Mouse (Mus musculus) MEL (cell line): ENCODE results near the gene Gpr149. TPM values are rescaled to one million over a fixed set of nuclear protein-coding genes. Genes with fewer than 3 reads are reported as not detected.

Experiments
- DNase-seq: peaks from one replicate; pipeline ENCODE4 v3.0.0; 2011; ENCODE audit warnings: low read depth, low spot score
- H3K27ac ChIP-seq: 2 replicates; pipeline ENCODE4 v1.5.1; 2012; ENCODE audit warnings: low read depth, mild to moderate bottlenecking, control low read depth, low read length, moderate library complexity; ENCODE audit not compliant: control insufficient read depth
- H3K27me3 ChIP-seq, 2 experiments: fragments of 150-350 bp in 1 of 2; sonication (generic) in 1 of 2; 2 replicates each; pipeline ENCODE4 v1.6.1; 2012; ENCODE audit warnings: low read length in 2 of 2, mild to moderate bottlenecking in 2 of 2, improper control_type of control experiment in 1 of 2, moderate library complexity in 1 of 2; ENCODE audit not compliant: insufficient read depth in 2 of 2, control insufficient read depth in 1 of 2
- H3K36me3 ChIP-seq, 2 experiments: 2 replicates each; pipeline ENCODE4 v1.6.1; 2012 to 2014; ENCODE audit warnings: low read length in 2 of 2, improper control_type of control experiment in 1 of 2, inconsistent platforms in 1 of 2, mild to moderate bottlenecking in 1 of 2; ENCODE audit not compliant: insufficient read depth in 2 of 2, control insufficient read depth in 1 of 2
- H3K4me1 ChIP-seq, 2 experiments: fragments of 150-350 bp in 1 of 2; sonication (generic) in 1 of 2; 2 replicates each; pipeline ENCODE4 v1.6.1; 2012; ENCODE audit warnings: low read length in 2 of 2, improper control_type of control experiment in 1 of 2, mild to moderate bottlenecking in 1 of 2; ENCODE audit not compliant: insufficient read depth in 2 of 2, control insufficient read depth in 1 of 2
- H3K4me3 ChIP-seq, 2 experiments: fragments of 150-350 bp in 1 of 2; sonication (generic) in 1 of 2; 2 replicates each; pipeline ENCODE4 v1.5.1; 2012; ENCODE audit warnings: low read depth in 2 of 2, low read length in 2 of 2, mild to moderate bottlenecking in 2 of 2, moderate library complexity in 2 of 2, control low read depth in 1 of 2, improper control_type of control experiment in 1 of 2; ENCODE audit not compliant: control insufficient read depth in 1 of 2, insufficient read depth in 1 of 2
- H3K79me2 ChIP-seq: 2 replicates; pipeline ENCODE4 v1.6.1; 2012; ENCODE audit warnings: mild to moderate bottlenecking, low read length, moderate library complexity; ENCODE audit not compliant: control insufficient read depth, poor library complexity, insufficient read depth
- H3K9ac ChIP-seq: 2 replicates; pipeline ENCODE4 v1.6.1; 2012; ENCODE audit warnings: low read depth, mild to moderate bottlenecking, control low read depth, low read length, moderate library complexity; ENCODE audit not compliant: control insufficient read depth, poor library complexity, severe bottlenecking
- H3K9me3 ChIP-seq: fragments of 150-350 bp; sonication (generic); replicated peaks from 2 replicates; pipeline ENCODE4 v1.6.1; 2012; ENCODE audit warnings: mild to moderate bottlenecking, low read length, improper control_type of control experiment, moderate library complexity; ENCODE audit not compliant: insufficient read depth
- CHD1 ChIP-seq: IDR thresholded peaks from 2 replicates; pipeline ENCODE4 v1.6.1; 2012; ENCODE audit warnings: low read depth, mild to moderate bottlenecking, inconsistent platforms, low read length, improper control_type of control experiment
- CTCF ChIP-seq, 3 experiments: IDR thresholded peaks in 2 of 3; conservative IDR thresholded peaks in 1 of 3; 2 replicates each; pipeline ENCODE4 v1.5.1; 2011 to 2012; ENCODE audit warnings: low read length in 3 of 3, low read depth in 2 of 3, mild to moderate bottlenecking in 2 of 3, improper control_type of control experiment in 1 of 3, inconsistent platforms in 1 of 3, mixed read lengths in 1 of 3, moderate library complexity in 1 of 3; ENCODE audit not compliant: control insufficient read depth in 1 of 3, insufficient read depth in 1 of 3, poor library complexity in 1 of 3, severe bottlenecking in 1 of 3
- HCFC1 ChIP-seq: IDR thresholded peaks from 2 replicates; pipeline ENCODE4 v1.6.1; 2012; ENCODE audit warnings: low read depth, mild to moderate bottlenecking, inconsistent platforms, low read length, improper control_type of control experiment, moderate library complexity
- JUND ChIP-seq: IDR thresholded peaks from 2 replicates; pipeline ENCODE4 v1.6.1; 2011; ENCODE audit warnings: low read depth, mild to moderate bottlenecking, improper control_type of control experiment, low read length
- RCOR1 ChIP-seq: IDR thresholded peaks from 2 replicates; pipeline ENCODE4 v1.6.1; 2012; ENCODE audit warnings: low read depth, mild to moderate bottlenecking, inconsistent platforms, low read length, improper control_type of control experiment
- SIN3A ChIP-seq: IDR thresholded peaks from 2 replicates; pipeline ENCODE4 v1.6.1; 2012; ENCODE audit warnings: low read length, improper control_type of control experiment, inconsistent platforms
- polyA plus RNA-seq, 2 experiments: library from polyadenylated mRNA; stranded (reverse) in 1 of 2; unstranded in 1 of 2; fragments of >175 nt in 1 of 2; fragments of >200 nt in 1 of 2; gene quantifications; 2 replicates each; pipeline versions ENCODE4 v1.2.1 to v1.2.4; 2012; ENCODE audit warnings: low replicate concordance in 2 of 2, low read depth in 1 of 2; ENCODE audit not compliant: insufficient read length in 2 of 2, insufficient read depth in 1 of 2, missing spikeins in 1 of 2
- total RNA-seq: library from RNA; depleted of rRNA; stranded (reverse); fragments of 300-350 nt; gene quantifications from 2 replicates; pipeline ENCODE4 v1.2.3, GENCODE M21; 2012; rRNA removed

Gpr149 gene
- total and polyA plus RNA-seq, 3 experiments: not detected

DNA sequence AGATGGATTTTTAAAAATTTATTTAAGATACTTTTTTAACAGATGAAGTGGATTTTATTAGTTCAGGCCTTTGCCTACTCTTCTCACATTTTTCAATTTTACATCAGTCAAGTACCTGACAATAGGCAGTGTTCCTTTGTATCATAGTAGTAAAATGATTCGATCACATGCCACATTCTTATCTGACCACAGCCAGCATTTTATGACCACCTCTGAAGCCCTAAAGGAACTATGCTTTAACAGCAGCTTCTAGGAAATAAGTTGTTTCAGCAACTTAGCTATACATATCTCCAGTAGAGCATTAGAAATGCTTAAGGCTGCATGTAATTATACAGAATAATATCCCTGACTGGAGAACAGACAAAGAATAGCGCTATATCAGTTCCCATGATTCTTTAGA is 120.6 kb downstream of the Gpr149 start:
- DNase-seq: no peak
- peaks cover 0 to 49% of the 10 kb centered on the region in 2 experiments; a peak in 3 of 4 replicates for H3K36me3 ChIP-seq
- no peaks in the 10 kb centered on the region for H3K27me3 ChIP-seq

More for the DNA sequence above, 120.6 kb downstream of the Gpr149 start:
- Histone ChIP-seq H3K79me2 (no peaks in the 10 kb centered on the region), H3K9ac (no peak overlapping the region), H3K9me3 (no peaks in the 10 kb centered on the region), H3K4me1 (no peaks in the 10 kb centered on the region), H3K4me3 (no peak overlapping the region), H3K27ac (no peak overlapping the region)
- TF ChIP-seq RCOR1 (no peak), CTCF (IDR thresholded peaks at IDR 0.05 in 2 of 3, conservative IDR thresholded peaks at IDR 0.05 in 1 of 3; ENCODE audit: control insufficient read depth in 1 of 3, insufficient read depth in 1 of 3, low read depth in 2 of 3, low read length in 3 of 3, poor library complexity in 1 of 3, severe bottlenecking in 1 of 3) (no peak), CHD1 (no peak), SIN3A (no peak), JUND (no peak), HCFC1 (no peak)

Other genes starting within 250 kb of the Gpr149 start
- 26.4 and 26.7 TPM in 2 replicates for gene Dhx36, start 98.1 kb downstream of the Gpr149 start, total RNA-seq
- gene Dhx36, start 98.1 kb downstream of the Gpr149 start, polyA plus RNA-seq: 10 to 100 TPM in 1 of 2 experiments, not detected in 1; 17.7 TPM